Mouse (Mus musculus) thymus, adult 2 months (tissue): Measurements from ENCODE around the gene Trim50.

Experiments
- CTCF ChIP-seq: fragments of 200-500 bp; IDR thresholded peaks from 2 replicates; pipeline ENCODE4 v1.5.1; 2012; ENCODE audit warnings: mild to moderate bottlenecking, control low read depth, low read length, moderate library complexity, borderline replicate concordance; ENCODE audit not compliant: control insufficient read depth, poor library complexity, insufficient read depth; ENCODE audit errors: extremely low read depth
- POLR2A ChIP-seq: fragments of 200-500 bp; IDR thresholded peaks from 2 replicates; pipeline ENCODE4 v1.6.1; 2012; ENCODE audit warnings: mild to moderate bottlenecking, low read length, control low read depth, moderate library complexity; ENCODE audit not compliant: control insufficient read depth, poor library complexity, insufficient read depth; ENCODE audit errors: extremely low read depth

DNA sequence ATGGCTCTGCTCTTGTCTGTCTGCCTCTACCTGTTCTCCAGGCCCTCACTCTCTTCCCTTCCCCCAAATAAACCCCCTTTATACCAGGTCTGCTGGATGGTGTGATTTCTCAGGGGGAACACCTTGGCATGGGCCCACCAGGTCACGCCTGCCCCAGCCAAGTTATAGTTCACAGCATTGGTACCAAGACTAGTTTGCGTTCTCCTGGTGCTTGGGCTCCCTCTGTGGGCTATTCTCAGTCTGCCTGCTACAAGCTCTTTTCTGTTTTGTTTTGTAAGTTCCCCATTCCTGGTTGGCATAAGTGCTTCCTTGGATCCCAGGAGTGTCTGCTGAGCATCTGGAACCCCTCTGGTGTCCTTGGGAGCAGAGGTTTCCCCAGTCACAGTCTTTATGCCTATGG is 33.2 kb upstream of the Trim50 start:
- TF ChIP-seq CTCF, result no peak
- no peak for TF ChIP-seq POLR2A
